Mouse (Mus musculus) heart, embryonic 14.5 days (tissue): ENCODE measurements around the gene Alpk3. TPM values are rescaled to one million over a fixed set of nuclear protein-coding genes. Genes with fewer than 3 reads are reported as not detected.
A peak's percentile ranks its signal among the peaks of the same experiment; 100 is the strongest.

Experiments used
- ATAC-seq: fragments of 200-750 bp; cut with Nextera tagmentation; 2 replicates; pipeline ENCODE4 v1.8.0; 2017; ENCODE audit warnings: low read depth, moderate TSS enrichment; ENCODE audit not compliant: insufficient number of reproducible peaks, insufficient read depth, low FRiP score
- H3K27ac ChIP-seq, 2 experiments: fragments of 200-500 bp in 1 of 2; fragments of 300-500 bp in 1 of 2; sonication (generic) in 1 of 2; replicated peaks in 1 of 2; 2 replicates each; pipeline ENCODE4 v1.5.1; 2012 to 2014; ENCODE audit warnings: low read depth in 2 of 2, low read length in 2 of 2, control low read depth in 1 of 2, mild to moderate bottlenecking in 1 of 2, mixed read lengths in 1 of 2; ENCODE audit not compliant: control insufficient read depth in 1 of 2, insufficient read depth in 1 of 2
- H3K27me3 ChIP-seq: fragments of 300-500 bp; sonication (generic); 2 replicates; pipeline ENCODE4 v1.6.1; 2014; ENCODE audit warnings: mild to moderate bottlenecking, low read length, control low read depth; ENCODE audit not compliant: control insufficient read depth, insufficient read depth
- H3K36me3 ChIP-seq: fragments of 300-500 bp; sonication (generic); 2 replicates; pipeline ENCODE4 v1.6.1; 2014; ENCODE audit warnings: mild to moderate bottlenecking, control low read depth, low read length, mixed read lengths; ENCODE audit not compliant: control insufficient read depth, insufficient read depth
- H3K4me1 ChIP-seq, 2 experiments: fragments of 200-500 bp in 1 of 2; fragments of 300-500 bp in 1 of 2; sonication (generic) in 1 of 2; 2 replicates each; pipeline ENCODE4 v1.6.1; 2012 to 2014; ENCODE audit warnings: low read length in 2 of 2, control low read depth in 1 of 2, mixed read lengths in 1 of 2; ENCODE audit not compliant: control insufficient read depth in 2 of 2, insufficient read depth in 2 of 2
- H3K4me2 ChIP-seq: fragments of 300-500 bp; sonication (generic); 2 replicates; pipeline ENCODE4 v1.6.1; 2014; ENCODE audit warnings: mild to moderate bottlenecking, low read length
- H3K4me3 ChIP-seq, 2 experiments: fragments of 200-500 bp in 1 of 2; fragments of 300-500 bp in 1 of 2; sonication (generic) in 1 of 2; 2 replicates each; pipeline ENCODE4 v1.5.1; 2012 to 2014; ENCODE audit warnings: low read length in 2 of 2, mild to moderate bottlenecking in 2 of 2, control low read depth in 1 of 2, low read depth in 1 of 2, moderate library complexity in 1 of 2; ENCODE audit not compliant: control insufficient read depth in 1 of 2, insufficient read depth in 1 of 2
- H3K9ac ChIP-seq: fragments of 300-500 bp; sonication (generic); 2 replicates; pipeline ENCODE4 v1.6.1; 2014; ENCODE audit warnings: mild to moderate bottlenecking, low read length
- H3K9me3 ChIP-seq: fragments of 300-500 bp; sonication (generic); 2 replicates; pipeline ENCODE4 v1.6.1; 2016; ENCODE audit warnings: low read length, control low read depth; ENCODE audit not compliant: control insufficient read depth
- WGBS: fragments of 180-500 bp; shearing (Covaris S2); extraction: QIAGEN DNeasy Blood & Tissue Kit; methylation state at CpG from one replicate; pipeline ENCODE4 v1.1.7; 2014; 5-methylcytosine and 5-hydroxymethylcytosine counted together
- polyA plus RNA-seq: library from polyadenylated mRNA; unstranded; fragments of >200 nt; fragmentation: Nextera tagmentation; extraction: Ambion mirVana; gene quantifications from 2 replicates; pipeline ENCODE4 v1.2.1, GENCODE M21; 2014

Alpk3 gene
- polyA plus RNA-seq, 1 experiment from 2014 or later = 25.3 TPM

DNA sequence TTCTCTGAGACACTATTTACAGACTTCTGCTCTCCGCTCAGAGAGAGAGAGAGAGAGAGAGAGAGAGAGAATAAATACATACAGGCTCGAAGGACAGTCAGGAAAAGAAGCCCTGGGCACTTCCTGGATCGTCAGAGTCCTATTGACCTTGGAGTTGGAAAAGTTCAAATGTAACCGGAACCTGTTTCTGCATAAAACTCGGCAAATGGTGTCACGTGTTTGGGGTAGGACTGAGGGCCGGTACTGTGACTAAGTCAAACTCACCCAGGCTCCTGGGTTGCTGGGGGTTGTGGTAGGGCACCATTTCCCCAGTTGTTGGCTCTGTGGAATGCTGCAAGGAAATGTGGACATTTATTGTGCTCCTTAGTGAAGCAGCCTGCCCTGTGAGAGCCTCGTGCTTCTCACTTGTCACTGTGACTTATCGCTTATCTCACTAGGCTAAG, 1.3 kb downstream of the Alpk3 start:
- H3K27me3 ChIP-seq = no peaks in the 10 kb centered on the region
- 4% methylated on average over 9 of the region's 9 CpGs for WGBS
- peaks cover 18% of the 10 kb centered on the region; the same call in 1 of the 2 replicates for H3K36me3 ChIP-seq
- no peaks in the 10 kb centered on the region for H3K9me3 ChIP-seq
- peak overlapping the region; percentile 66 for H3K4me2 ChIP-seq
- peak overlapping the region; percentile 91 to 95 for H3K27ac ChIP-seq
- H3K4me3 ChIP-seq = peak overlapping the region; percentile 49 to 54
- no peak for ATAC-seq
- H3K9ac ChIP-seq = peak overlapping the region; percentile 82
- peaks cover 19 to 45% of the 10 kb centered on the region in 2 experiments for H3K4me1 ChIP-seq

DNA sequence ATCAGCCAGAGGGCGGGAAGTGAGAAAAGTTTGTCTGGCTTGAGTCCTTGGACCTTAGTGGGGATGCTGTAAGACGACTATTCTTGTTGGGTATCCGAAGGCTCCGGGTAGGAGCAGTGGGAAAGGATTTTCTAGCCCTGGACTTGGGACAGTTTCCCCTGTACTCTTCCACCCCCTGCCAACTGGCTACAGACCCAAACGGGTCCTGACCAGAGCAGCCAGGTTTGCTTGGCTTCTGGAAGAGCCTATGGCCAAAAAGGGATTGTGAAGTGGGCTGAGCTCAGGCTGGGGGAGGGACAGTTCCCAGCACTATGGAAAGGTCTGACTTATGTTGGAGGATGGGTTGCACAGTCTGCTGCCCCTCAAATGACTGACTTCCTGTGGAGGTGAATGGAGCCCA, 2.0 kb downstream of the Alpk3 start:
- peak overlapping the region; percentile 82 for H3K9ac ChIP-seq
- H3K4me1 ChIP-seq = peaks cover 19 to 45% of the 10 kb centered on the region in 2 experiments

GRCm38 (mm10) chr7:81060908-81061307, 3.5 kb downstream of the Alpk3 start:
- peaks cover 36% of the 10 kb centered on the region for H3K36me3 ChIP-seq
- ATAC-seq = no peak
- peaks cover 19 to 45% of the 10 kb centered on the region in 2 experiments for H3K4me1 ChIP-seq
- H3K27ac ChIP-seq = no peak overlapping the region
- no peak overlapping the region; the same call in 1 of the 2 replicates for H3K9ac ChIP-seq
- no peak overlapping the region for H3K4me3 ChIP-seq
- no peak overlapping the region for H3K4me2 ChIP-seq
- no peaks in the 10 kb centered on the region for H3K9me3 ChIP-seq
- no peaks in the 10 kb centered on the region for H3K27me3 ChIP-seq
- 83% methylated on average over 2 of the region's 2 CpGs for WGBS

More for the DNA sequence above, 2.0 kb downstream of the Alpk3 start:
- Histone ChIP-seq H3K27me3 (no peaks in the 10 kb centered on the region), H3K4me3 (peak overlapping the region; percentile 49 to 54), H3K4me2 (peak overlapping the region; percentile 66), H3K27ac (peak overlapping the region; percentile 91 to 95), H3K9me3 (no peaks in the 10 kb centered on the region), H3K36me3 (peaks cover 23% of the 10 kb centered on the region)
- ATAC-seq = no peak
- 21% methylated on average over 5 of the region's 5 CpGs for WGBS

DNA sequence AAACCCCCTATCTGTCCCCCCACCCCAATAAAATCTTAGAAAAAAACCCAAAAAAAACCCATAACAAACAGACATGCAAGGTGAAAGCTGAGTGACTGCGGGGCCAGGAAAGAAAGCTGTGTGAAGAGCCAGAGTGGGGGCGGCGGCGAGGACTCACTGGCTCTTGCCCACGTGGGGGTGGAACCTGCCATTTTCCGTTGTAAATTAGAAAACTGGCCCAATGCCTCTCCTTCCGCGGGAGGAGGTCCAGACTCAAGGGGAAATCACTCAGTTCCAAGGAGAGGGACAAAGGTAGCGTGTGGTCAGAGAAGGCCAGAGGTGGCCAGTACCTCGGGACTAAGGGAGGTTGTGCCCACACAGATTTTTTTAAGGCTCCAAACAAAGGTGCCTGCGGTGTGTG, 4.5 kb downstream of the Alpk3 start:
- H3K9me3 ChIP-seq = no peaks in the 10 kb centered on the region
- no peak overlapping the region for H3K9ac ChIP-seq
- ATAC-seq = no peak
- peaks cover 19 to 47% of the 10 kb centered on the region in 2 experiments for H3K4me1 ChIP-seq
- peaks cover 44% of the 10 kb centered on the region for H3K36me3 ChIP-seq
- H3K27ac ChIP-seq = no peak overlapping the region
- H3K4me2 ChIP-seq = no peak overlapping the region
- H3K27me3 ChIP-seq = no peaks in the 10 kb centered on the region
- WGBS = 84% methylated on average over 11 of the region's 11 CpGs
- H3K4me3 ChIP-seq = no peak overlapping the region

GRCm38 (mm10) chr7:81063332-81063731, 5.9 kb downstream of the Alpk3 start:
- Histone ChIP-seq H3K4me3 (no peak overlapping the region), H3K9ac (no peak overlapping the region), H3K27me3 (no peaks in the 10 kb centered on the region), H3K27ac (no peak overlapping the region), H3K36me3 (peaks cover 58% of the 10 kb centered on the region), H3K9me3 (no peaks in the 10 kb centered on the region), H3K4me1 (peaks cover 17 to 36% of the 10 kb centered on the region in 2 experiments), H3K4me2 (no peak overlapping the region)
- WGBS = 72% methylated on average over 9 of the region's 9 CpGs
- no peak for ATAC-seq

DNA sequence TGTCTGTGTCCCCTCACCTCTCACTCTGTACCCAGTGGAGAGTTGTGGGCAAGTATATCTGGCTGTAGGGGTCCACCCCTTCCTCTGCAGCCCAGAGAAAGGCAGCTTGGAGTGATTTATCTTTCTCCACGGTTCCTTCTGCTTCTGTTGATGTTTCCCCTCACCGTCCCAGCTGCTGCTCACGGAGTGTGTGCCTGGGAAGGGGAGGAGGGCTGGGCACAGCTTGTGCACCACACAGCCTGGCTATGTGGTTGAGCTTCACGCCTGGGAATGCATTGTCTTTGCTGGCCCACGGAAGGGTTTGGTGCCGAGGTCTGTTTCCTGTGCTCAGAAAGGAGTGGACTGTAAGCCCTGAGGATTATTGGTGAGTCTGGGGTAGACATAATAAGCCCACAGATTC, 9.3 kb downstream of the Alpk3 start:
- ATAC-seq = no peak
- Histone ChIP-seq H3K4me2 (no peak overlapping the region), H3K9me3 (no peaks in the 10 kb centered on the region), H3K27ac (peak overlapping the region in 1 of 2 experiments; percentile 9; a peak in 2 of 4 replicates), H3K9ac (no peak overlapping the region), H3K27me3 (no peaks in the 10 kb centered on the region), H3K4me1 (peaks cover 6 to 29% of the 10 kb centered on the region in 2 experiments; a peak in 3 of 4 replicates), H3K36me3 (peaks cover 85% of the 10 kb centered on the region), H3K4me3 (no peak overlapping the region)
- 38% methylated on average over 6 of the region's 6 CpGs for WGBS

DNA sequence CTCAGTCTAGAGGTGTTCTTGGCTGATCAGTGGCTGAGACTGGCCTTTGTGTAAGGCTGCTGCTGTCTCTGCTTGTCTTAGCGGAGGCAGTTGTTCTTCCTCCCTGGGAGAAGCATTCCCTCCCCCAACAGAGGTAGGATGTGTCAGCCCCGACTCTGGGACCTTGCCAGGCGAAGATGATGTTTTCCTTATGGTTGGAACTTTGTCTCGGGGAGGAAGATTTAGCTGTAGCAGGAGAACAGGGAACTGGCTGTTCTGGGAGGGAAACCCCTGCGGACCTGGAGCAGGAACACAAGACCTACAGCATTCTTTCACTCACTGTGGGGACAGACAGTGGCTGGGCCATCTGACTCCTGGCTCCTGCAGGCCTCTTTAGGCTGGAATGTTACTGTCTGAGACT, 15.1 kb downstream of the Alpk3 start:
- Histone ChIP-seq H3K27me3 (no peaks in the 10 kb centered on the region), H3K9me3 (no peaks in the 10 kb centered on the region), H3K36me3 (peaks cover 88% of the 10 kb centered on the region), H3K4me3 (no peak overlapping the region), H3K27ac (peak overlapping the region; percentile 52 to 53), H3K4me2 (no peak overlapping the region), H3K9ac (no peak overlapping the region), H3K4me1 (peaks cover 37 to 54% of the 10 kb centered on the region in 2 experiments)
- 38% methylated on average over 5 of the region's 5 CpGs for WGBS
- no peak for ATAC-seq

- 88% methylated on average over 5 of the region's 5 CpGs for WGBS
- H3K9me3 ChIP-seq = no peaks in the 10 kb centered on the region
- no peaks in the 10 kb centered on the region for H3K27me3 ChIP-seq
- peaks cover 44 to 62% of the 10 kb centered on the region in 2 experiments for H3K4me1 ChIP-seq
- no peak overlapping the region for H3K9ac ChIP-seq
- H3K4me3 ChIP-seq = no peak overlapping the region
- ATAC-seq = no peak
- H3K4me2 ChIP-seq = no peak overlapping the region
- H3K27ac ChIP-seq = no peak overlapping the region
- peaks cover 88% of the 10 kb centered on the region for H3K36me3 ChIP-seq
Measured at GRCm38 (mm10) chr7:81073273-81073672, 15.9 kb downstream of the Alpk3 start.
